Comparison of ENCODE assay signal across 8 mouse cellular contexts in genomic region chr6:124415347-124416088, GRCm38 (mm10). TPM values are rescaled to one million over a fixed set of nuclear protein-coding genes. Genes with fewer than 3 reads are reported as not detected.
DNase-seq lines count a peak whose midpoint lies in the region; ATAC-seq lines count a peak whose summit lies in the region.

No protein-coding gene starts in this region.

- peak; percentile 74 for ATAC-seq in granulocyte monocyte progenitor cell, adult 5-6 weeks (replicated peaks; ENCODE audit: poor library complexity, severe bottlenecking)
- peak; percentile 66 for ATAC-seq in midbrain, embryonic 11.5 days (ENCODE audit: low FRiP score)

- H3K9ac ChIP-seq in midbrain, embryonic 11.5 days (ENCODE audit: low read length) = peak overlapping the region; percentile 81; the same call in 1 of the 2 replicates

- peaks cover 29% of the 10 kb centered on the region for H3K36me3 ChIP-seq in embryonic facial prominence, embryonic 10.5 days (replicated peaks)
- H3K36me3 ChIP-seq in midbrain, embryonic 11.5 days (ENCODE audit: control insufficient read depth, insufficient read depth, low read length) = no peaks in the 10 kb centered on the region

- intact Hi-C loops in left cerebral cortex, postnatal 4 days (cut with DNase I) = no loop called here

- WGBS in embryonic facial prominence, embryonic 10.5 days = 4% methylated on average over 21 of the region's 21 CpGs
- WGBS in midbrain, embryonic 11.5 days = 8% methylated on average over 21 of the region's 21 CpGs

- peak; percentile 66 to 79 for DNase-seq in urinary bladder, adult 18-20 months (ENCODE audit: low spot score in 2 of 2)
- no peak for DNase-seq in urinary bladder, postnatal 10 days (ENCODE audit: low spot score)
- peak; percentile 80 for DNase-seq in embryonic facial prominence, embryonic 10.5 days (ENCODE audit: low spot score)
- peak; percentile 91 for DNase-seq in kidney, adult 11 months
- DNase-seq in left cerebral cortex, postnatal 4 days = peak; percentile 78
- peak; percentile 92 for DNase-seq in midbrain, embryonic 11.5 days (ENCODE audit: low spot score, missing footprints)
- peak; percentile 61 for DNase-seq in skeletal muscle tissue, adult 2 months (ENCODE audit: low read depth, low spot score)

- peak overlapping the region; percentile 94 for H3K4me3 ChIP-seq in embryonic facial prominence, embryonic 10.5 days
- H3K4me3 ChIP-seq in midbrain, embryonic 11.5 days (ENCODE audit: low read depth, low read length) = peak overlapping the region; percentile 88

- H3K27me3 ChIP-seq in embryonic facial prominence, embryonic 10.5 days (replicated peaks; ENCODE audit: low read depth, poor library complexity, severe bottlenecking) = no peaks in the 10 kb centered on the region
- no peaks in the 10 kb centered on the region for H3K27me3 ChIP-seq in midbrain, embryonic 11.5 days (ENCODE audit: control insufficient read depth, insufficient read depth, low read length)

- peaks cover 21% of the 10 kb centered on the region for H3K4me1 ChIP-seq in embryonic facial prominence, embryonic 10.5 days
- H3K4me1 ChIP-seq in midbrain, embryonic 11.5 days (ENCODE audit: control insufficient read depth, insufficient read depth, low read length) = no peaks in the 10 kb centered on the region; the same call in 1 of the 2 replicates

- no peaks in the 10 kb centered on the region for H3K9me3 ChIP-seq in embryonic facial prominence, embryonic 10.5 days
- H3K9me3 ChIP-seq in midbrain, embryonic 11.5 days (ENCODE audit: control insufficient read depth, low read length) = no peaks in the 10 kb centered on the region

- H3K4me2 ChIP-seq in midbrain, embryonic 11.5 days = peak overlapping the region; percentile 67

- H3K27ac ChIP-seq in embryonic facial prominence, embryonic 10.5 days (replicated peaks) = peak overlapping the region; percentile 93
- peak overlapping the region; percentile 35; the same call in 1 of the 2 replicates for H3K27ac ChIP-seq in midbrain, embryonic 11.5 days (ENCODE audit: low read depth, low read length)

RNA-seq across cellular contexts. Expression of gene Pex5, which starts 0.7 kb away (rescaled TPM):
- 43.3 and 44.9 TPM in 2 replicates for polyA plus RNA-seq in embryonic facial prominence, embryonic 10.5 days (2016; fragmentation: Nextera tagmentation; extraction: Ambion mirVana)
- total RNA-seq in granulocyte monocyte progenitor cell, adult 5-6 weeks (2014; fragmentation: Nextera tagmentation) = 31.3 and 34.9 TPM in 2 replicates
- 16.2 and 19.5 TPM in 2 replicates for total RNA-seq in granulocyte monocyte progenitor cell, adult 5-6 weeks (2017)
- total RNA-seq in left cerebral cortex, postnatal 4 days (2021) = 10 to 100 TPM; 80.4 to 82.4 TPM
- 36.4 and 39.6 TPM in 2 replicates for polyA plus RNA-seq in midbrain, embryonic 11.5 days (2014; fragmentation: Nextera tagmentation; extraction: Ambion mirVana)

RNA-seq across cellular contexts. Expression of gene Clstn3, which starts 49.1 kb away (rescaled TPM):
- 5.5 and 8.7 TPM in 2 replicates for polyA plus RNA-seq in embryonic facial prominence, embryonic 10.5 days (2016; fragmentation: Nextera tagmentation; extraction: Ambion mirVana)
- total RNA-seq in granulocyte monocyte progenitor cell, adult 5-6 weeks (2014; fragmentation: Nextera tagmentation) = 7.5 and 17.8 TPM in 2 replicates
- 8.6 and 11.6 TPM in 2 replicates for total RNA-seq in granulocyte monocyte progenitor cell, adult 5-6 weeks (2017)
- 100 to 1,000 TPM; 173 to 211 TPM for total RNA-seq in left cerebral cortex, postnatal 4 days (2021)
- 10.3 and 10.5 TPM in 2 replicates for polyA plus RNA-seq in midbrain, embryonic 11.5 days (2014; fragmentation: Nextera tagmentation; extraction: Ambion mirVana)

Comparison
In these comparisons a context has a peak if more than half of its experiments do, and no peak if none do; other contexts are left out.
1. RNA of gene Clstn3, which starts 49.1 kb away (total RNA-seq): 173 to 211 TPM in left cerebral cortex, postnatal 4 days; 7.5 to 17.8 TPM in granulocyte monocyte progenitor cell, adult 5-6 weeks; every median in the first group is over 4 times any median in the second.